Mouse (Mus musculus) activated CD4-positive, CD25-positive, alpha-beta regulatory T cell, adult 4 months (primary cell): Measurements from ENCODE around the gene Zmynd19. TPM values are rescaled to one million over a fixed set of nuclear protein-coding genes. Genes with fewer than 3 reads are reported as not detected.

Source experiments
- polyA plus RNA-seq, 2 experiments: library from polyadenylated mRNA; unstranded; fragments of 100-300 nt; shearing (Covaris generic); gene quantifications; one replicate each; pipeline ENCODE4 v1.2.1; 2017

Zmynd19 gene
- polyA plus RNA-seq, 2 experiments from 2014 or later = 1.3 to 1.8 TPM

Other genes with a start within 250 kb of the Zmynd19 start
- under 1 TPM in 1 of 2 experiments, not detected in 1; 0.45 TPM for gene Cacna1b, start 186.6 kb upstream of the Zmynd19 start, polyA plus RNA-seq
- gene Ehmt1, start 30.2 kb upstream of the Zmynd19 start, polyA plus RNA-seq = 10 to 100 TPM; 35.7 to 45.4 TPM
- 100 to 1,000 TPM; 191 to 208 TPM for gene Arrdc1, start 14.5 kb upstream of the Zmynd19 start, polyA plus RNA-seq
- 10 to 100 TPM; 30.0 to 32.2 TPM for gene Dph7, start 12.6 kb downstream of the Zmynd19 start, polyA plus RNA-seq
- 100 to 1,000 TPM; 102 to 124 TPM for gene Mrpl41, start 25.3 kb downstream of the Zmynd19 start, polyA plus RNA-seq
- 10 to 100 TPM; 49.3 to 51.3 TPM for gene Pnpla7, start 26.2 kb downstream of the Zmynd19 start, polyA plus RNA-seq
- gene Nsmf, start 104.6 kb downstream of the Zmynd19 start, polyA plus RNA-seq = 10 to 100 TPM; 11.1 to 11.2 TPM
- not detected for gene Entpd8, start 130.5 kb downstream of the Zmynd19 start, polyA plus RNA-seq
- gene Noxa1, start 145.4 kb downstream of the Zmynd19 start, polyA plus RNA-seq = 1 to 10 TPM; 1.6 to 1.9 TPM
- 1 to 10 TPM in 1 of 2 experiments, under 1 TPM in 1; 0.61 to 1.2 TPM for gene Nrarp, start 231.0 kb downstream of the Zmynd19 start, polyA plus RNA-seq
- gene Tor4a, start 247.1 kb downstream of the Zmynd19 start, polyA plus RNA-seq = 10 to 100 TPM; 51.4 to 89.5 TPM